Mouse (Mus musculus): ENCODE measurements around the gene Atp2b4.

Atp2b4 gene

DNA sequence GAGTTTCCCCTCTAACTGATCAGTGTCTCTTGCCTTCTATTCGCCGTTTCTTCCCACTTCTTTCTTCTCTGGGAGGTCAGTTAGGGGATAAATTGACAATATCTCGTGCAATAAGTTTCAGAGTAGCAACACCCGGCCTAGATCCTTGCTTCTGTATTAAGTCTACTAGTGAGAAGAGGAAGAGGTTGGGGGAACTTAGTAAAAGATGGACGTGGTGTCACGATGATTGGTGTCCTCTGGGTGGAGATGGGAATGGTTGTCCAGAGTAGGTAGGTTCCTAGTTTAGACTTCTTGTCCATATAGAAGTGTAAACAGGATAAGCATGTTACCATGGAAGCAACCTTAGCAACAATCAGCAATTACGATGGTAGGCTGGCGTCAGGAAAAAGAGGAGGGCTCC, 47.5 kb downstream of the Atp2b4 start:
- in situ Hi-C loops (cut with MboI; ENCODE audit: unreplicated experiment in 2 of 2): no loop called here

DNA sequence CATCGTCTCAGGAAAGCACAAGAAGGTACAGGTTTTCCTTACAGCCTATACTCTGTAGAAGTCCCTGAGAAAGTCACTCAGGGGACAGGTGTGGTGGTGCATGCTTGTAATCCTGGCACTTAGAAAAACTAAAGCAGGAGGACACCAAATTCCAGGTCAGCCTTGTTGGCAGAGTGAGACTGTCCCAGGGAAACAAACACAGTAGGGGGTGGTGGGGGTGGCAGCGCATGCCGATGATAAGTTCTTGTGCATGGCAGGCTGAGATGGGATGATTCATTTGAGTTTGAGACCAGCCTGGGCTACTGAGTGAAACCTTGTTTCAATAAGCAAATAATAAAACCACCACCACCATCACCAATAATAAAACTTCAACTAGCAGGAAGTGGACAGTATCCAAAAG, 49.2 kb downstream of the Atp2b4 start:
- in situ Hi-C loops (cut with MboI; ENCODE audit: unreplicated experiment in 2 of 2): no loop called here

DNA sequence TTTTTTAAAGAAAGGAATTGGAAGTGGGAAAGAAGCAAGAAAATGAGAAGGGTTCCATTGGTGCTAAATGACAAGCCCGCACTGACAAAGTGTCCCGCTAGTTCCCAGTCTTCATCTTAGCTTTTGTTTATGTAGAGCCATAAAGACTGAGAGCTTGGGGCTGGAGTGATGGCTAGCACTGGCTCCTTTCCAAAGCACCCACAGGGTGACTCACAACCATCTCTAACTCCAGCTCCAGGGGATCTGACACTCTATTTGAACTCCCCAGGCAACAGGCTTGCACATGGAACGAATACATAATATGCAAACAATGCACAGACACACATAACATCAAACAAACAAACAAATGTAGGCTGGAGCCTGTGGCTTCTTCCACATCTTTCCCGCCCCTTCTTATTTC, 50.9 kb downstream of the Atp2b4 start:
- in situ Hi-C loops (cut with MboI; ENCODE audit: unreplicated experiment in 2 of 2): loop anchor here in 1 of 2 experiments (25.0 kb wide), 1 partner anchor 1013 kb away; the partner anchor contains the start of gene Nfasc

DNA sequence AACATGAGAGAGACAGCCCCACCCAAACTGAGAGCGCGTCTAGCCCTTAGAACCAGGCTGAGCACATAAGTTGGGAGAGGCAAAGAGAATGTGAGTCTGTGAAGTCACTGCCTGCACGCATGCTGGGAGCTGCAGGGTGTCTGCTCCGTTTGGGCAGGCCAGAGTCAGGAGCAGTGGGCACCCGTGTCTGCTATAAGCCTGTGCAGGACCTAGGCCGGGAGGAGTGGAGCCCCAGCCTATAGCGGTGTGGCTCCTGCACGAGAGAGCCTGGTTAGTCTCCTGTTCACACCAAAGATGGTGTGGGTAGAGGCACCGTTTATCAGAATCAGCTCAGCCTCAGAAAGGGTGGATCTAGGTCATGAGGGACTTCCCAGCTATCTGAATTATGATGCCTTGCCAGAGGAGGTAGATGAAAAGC, 55.8 kb downstream of the Atp2b4 start:
- in situ Hi-C loops (cut with MboI; ENCODE audit: unreplicated experiment in 2 of 2): loop anchor here in 1 of 2 experiments (25.0 kb wide), 1 partner anchor 1008 kb away; the partner anchor contains the start of gene Nfasc

DNA sequence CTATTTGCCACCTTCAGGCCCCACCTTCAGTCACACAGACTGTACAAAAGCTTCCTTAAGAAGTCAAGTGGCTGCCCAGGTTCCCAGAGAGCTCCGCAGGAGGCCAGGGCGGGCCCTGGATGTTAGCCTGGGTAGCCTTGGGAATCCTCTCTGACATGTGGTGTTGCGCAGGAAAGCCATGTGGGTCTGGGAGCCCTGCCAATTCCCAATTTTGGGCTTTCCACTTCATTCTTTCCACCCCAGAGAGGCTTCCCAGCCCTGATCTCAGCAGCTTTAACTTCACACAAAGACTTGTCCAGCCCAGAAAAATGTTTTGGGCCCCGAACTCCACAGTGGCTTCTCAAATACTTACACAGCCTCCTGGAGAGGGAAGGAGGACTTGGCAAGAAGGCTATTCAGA, 56.2 kb downstream of the Atp2b4 start:
- in situ Hi-C loops (cut with MboI; ENCODE audit: unreplicated experiment in 2 of 2): loop anchor here in 1 of 2 experiments (25.0 kb wide), 1 partner anchor 1007 kb away; the partner anchor contains the start of gene Nfasc

DNA sequence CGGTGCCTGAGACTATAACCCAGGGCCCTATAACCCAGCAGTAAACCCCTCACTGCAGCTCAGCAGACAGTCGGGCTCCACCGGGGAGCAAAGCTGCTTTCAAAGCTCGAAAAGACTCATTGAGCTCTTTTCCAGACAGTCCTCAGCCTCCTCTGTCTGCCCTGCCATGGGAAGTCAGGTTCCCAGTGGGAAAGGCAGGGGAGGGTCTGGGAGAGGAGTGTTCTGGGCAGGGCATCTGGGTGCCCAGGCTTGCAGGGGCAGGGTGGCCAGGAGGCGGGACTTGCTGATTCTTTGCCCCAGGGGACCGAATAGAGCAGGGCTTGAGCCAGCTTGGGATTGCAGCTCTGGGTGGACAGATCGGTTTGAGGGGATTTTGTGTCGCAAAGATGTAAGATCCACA, 58.3 kb downstream of the Atp2b4 start:
- in situ Hi-C loops (cut with MboI; ENCODE audit: unreplicated experiment in 2 of 2): loop anchor here in 1 of 2 experiments (25.0 kb wide), 1 partner anchor 1005 kb away; the partner anchor contains the start of gene Nfasc

DNA sequence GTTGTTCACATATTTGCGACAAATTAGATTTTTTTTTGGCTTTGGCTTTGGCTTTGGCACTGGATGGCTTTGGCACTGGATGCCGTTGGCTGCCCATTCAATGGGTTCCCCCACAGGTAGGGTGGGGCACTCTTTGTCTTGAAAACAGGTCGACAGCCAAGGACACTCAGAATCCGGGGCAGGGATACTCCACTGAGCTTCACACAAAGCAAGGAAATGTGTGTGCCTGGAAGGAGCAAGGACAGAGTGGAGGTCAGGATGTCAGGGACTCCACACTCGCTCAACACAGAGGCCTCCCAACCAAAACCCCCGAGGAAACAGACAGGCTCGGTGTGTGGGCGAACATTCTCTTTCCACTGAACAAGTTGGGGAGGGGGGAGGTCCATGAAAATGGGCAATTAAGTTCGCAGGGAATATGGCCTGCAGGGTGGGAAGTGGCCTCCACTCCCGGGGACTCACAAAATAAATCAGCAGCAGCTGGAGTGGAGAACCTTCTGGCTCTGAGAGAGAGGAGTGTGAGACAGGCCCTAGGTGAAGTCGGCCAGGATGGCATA, 58.9 kb downstream of the Atp2b4 start:
- in situ Hi-C loops (cut with MboI; ENCODE audit: unreplicated experiment in 2 of 2): loop anchor here in 1 of 2 experiments (25.0 kb wide), 1 partner anchor 1005 kb away; the partner anchor contains the start of gene Nfasc

DNA sequence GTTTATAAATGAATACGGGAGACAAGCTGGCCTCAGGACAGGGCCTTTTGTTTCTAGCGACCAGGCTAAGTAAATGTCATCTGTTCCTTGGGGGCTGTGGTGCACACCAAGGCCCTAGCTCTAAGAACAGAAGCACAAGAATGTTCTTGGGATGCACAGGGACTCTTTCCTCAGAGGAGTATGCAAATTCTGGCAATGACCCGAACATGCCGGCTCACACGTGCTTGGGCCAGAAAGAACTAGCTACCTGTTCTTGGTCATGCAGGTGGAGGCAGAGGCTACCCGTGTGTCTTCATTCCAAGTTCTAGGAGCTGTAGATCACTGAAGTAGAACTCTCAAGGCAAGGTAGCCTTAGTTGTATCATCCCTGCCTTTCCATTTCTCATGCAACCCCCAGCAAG, 59.7 kb downstream of the Atp2b4 start:
- in situ Hi-C loops (cut with MboI; ENCODE audit: unreplicated experiment in 2 of 2): loop anchor here in 1 of 2 experiments (25.0 kb wide), 1 partner anchor 1004 kb away; the partner anchor contains the start of gene Nfasc

DNA sequence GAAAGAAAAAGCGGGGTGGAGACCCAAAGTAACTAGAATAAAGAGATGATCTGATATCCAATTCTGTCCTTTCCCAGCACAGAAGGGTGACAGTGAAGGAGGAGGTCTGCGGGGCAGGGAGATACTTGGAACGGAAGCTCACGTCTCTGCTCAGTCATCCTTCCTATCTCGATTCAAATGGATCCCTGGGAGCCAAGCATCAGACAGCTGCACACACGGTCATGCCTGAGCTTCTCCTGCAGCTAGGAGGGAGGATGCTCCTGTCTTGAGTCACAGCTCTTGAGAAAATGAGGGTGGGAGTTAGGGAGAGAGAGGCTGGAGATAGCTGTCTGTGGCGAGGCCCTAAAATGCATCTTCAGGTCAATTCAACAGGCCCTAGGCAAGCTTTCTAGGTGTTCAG, 64.2 kb downstream of the Atp2b4 start:
- in situ Hi-C loops (cut with MboI; ENCODE audit: unreplicated experiment in 2 of 2): loop anchor here (5.0 to 25.0 kb wide), 4 partner anchors 156 to 999 kb away; partner anchors contain the start of genes Chit1 (in 1 of the 2) and Nfasc (in 1 of the 2)

DNA sequence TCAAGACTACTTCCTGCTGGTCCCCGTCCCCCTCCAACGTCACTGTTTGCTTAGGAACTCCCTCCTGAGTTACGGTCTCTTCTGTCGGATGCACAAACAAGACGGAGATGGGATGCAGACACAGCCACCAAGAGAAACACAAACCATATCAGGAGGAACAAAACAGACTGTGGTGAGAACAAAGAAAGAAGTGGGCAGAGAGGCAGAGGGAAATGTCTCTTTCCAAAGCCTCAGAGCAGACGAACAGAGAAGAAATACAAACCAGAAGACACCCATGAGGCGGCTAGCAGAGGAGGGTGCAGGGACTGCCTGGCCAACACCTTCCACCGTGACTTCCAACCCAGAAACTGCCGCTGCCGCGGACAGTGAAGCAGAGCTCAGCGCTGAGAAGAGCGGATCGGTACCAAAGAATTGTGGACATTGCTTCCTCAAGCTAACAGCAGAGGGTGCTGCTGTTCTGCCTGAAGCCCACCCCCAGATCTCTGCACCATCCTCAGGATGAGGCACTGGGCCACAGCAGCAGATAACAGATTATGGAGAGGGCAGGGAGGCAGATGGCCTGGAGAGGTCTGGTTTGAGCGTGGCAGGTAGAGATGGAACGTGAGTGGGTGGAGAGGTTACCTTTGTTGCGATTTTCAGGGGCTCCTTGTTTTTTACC, 64.7 kb downstream of the Atp2b4 start:
- in situ Hi-C loops (cut with MboI; ENCODE audit: unreplicated experiment in 2 of 2): loop anchor here (5.0 to 25.0 kb wide), 4 partner anchors 156 to 999 kb away; partner anchors contain the start of genes Chit1 (in 1 of the 2) and Nfasc (in 1 of the 2)

DNA sequence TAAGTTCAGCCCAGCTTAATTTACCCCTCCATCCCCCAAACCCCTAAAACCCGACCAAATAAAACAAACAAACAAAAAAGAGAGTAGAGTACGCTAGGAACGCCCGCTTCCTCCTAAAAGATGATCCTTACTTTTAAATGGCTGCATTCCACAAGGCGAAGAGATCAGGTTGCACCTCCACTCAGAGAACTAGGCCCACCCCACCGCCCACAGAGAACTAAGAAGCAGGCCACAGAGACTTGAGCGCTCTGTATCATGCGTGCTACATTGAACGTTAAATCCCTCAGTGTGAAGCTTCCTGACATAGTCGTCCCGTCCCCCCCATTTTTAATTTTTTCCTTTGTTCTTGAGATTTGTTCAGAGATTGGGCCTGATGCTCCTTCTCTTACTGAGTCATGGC, 68.0 kb downstream of the Atp2b4 start:
- in situ Hi-C loops (cut with MboI; ENCODE audit: unreplicated experiment in 2 of 2): loop anchor here in 1 of 2 experiments (10.0 to 25.0 kb wide), 3 partner anchors 312 to 996 kb away; partner anchors contain the start of genes Chit1 and Nfasc

DNA sequence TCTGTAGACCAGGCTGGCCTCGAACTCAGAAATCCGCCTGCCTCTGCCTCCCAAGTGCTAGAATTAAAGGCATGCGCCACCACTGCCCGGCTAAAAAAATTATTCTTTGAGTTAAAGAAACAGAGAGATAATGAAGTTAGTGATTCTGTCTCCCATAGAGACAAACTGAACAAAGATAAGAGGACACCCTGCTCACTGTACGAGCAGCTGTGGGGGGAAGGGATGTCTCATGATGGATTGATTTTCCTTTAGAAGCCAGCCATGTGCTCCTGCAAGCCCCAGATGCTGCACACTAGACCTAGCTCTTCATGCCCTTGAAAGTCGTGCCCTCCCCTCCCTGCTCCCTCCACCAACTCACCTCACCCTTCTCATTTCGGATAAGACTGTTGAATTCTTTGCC, 72.5 kb downstream of the Atp2b4 start:
- in situ Hi-C loops (cut with MboI; ENCODE audit: unreplicated experiment in 2 of 2): loop anchor here in 1 of 2 experiments (25.0 kb wide), 1 partner anchor 991 kb away; the partner anchor contains the start of gene Nfasc

DNA sequence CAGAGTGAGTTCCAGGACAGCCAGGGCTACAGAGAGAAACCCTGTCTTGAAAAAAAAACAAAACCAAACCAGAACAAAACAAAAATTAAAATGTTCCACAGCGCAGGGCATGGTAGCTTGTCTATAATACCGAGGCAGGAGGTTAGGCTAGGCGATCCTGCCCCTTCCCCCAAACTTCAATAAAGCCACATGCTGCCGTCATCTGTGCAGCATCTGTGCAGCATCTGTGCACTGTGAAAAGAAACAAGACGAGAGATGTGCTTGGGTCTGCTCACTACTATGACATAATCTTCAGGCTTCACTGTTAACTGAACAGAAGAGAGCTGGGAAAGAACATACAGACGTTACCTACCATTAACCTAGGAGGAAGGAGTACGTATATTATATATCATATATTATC, 80.5 kb downstream of the Atp2b4 start:
- in situ Hi-C loops (cut with MboI; ENCODE audit: unreplicated experiment in 2 of 2): no loop called here

DNA sequence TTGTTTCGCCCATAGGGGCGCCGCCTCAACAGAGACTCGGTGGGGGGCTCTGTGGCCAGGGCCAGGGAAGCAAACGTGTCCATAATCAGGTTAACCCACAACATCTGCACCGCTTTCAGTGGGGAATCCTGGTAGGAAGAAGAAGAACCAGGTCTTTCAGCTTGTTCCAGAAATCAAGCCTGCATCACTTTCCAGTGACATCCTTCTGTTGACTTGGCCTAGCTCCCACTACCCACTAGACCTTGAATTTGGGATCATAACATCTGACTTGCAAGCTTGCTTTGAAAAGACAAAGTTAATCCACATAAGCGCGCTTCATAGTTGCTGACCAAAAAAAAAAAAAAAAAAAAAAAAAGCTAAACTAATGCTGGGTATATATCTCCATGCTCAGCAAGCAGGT, 82.1 kb downstream of the Atp2b4 start:
- in situ Hi-C loops (cut with MboI; ENCODE audit: unreplicated experiment in 2 of 2): loop anchor here (5.0 to 10.0 kb wide), 9 partner anchors 86 to 554 kb away; partner anchors contain the start of gene Plekha6 (in 1 of the 2)

DNA sequence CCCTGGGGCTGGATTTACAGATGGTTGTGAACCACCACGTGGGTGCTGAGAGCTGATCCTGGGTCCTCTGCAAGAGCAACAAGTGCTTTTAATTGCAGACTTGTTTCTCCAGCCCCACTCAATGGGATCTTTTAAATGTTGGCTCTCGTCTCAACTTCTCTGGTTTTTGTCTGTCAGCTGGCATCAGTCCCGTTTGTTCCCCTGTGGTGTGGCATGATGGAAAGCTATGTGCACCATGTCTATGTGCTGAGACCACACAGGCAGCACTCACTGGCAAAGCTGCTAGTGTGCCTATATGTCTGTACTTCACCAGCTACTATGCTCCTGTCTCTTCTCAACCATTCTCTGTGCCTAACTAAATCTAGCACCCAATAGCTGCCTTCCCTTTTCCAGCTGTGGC, 82.5 kb downstream of the Atp2b4 start:
- in situ Hi-C loops (cut with MboI; ENCODE audit: unreplicated experiment in 2 of 2): loop anchor here (5.0 to 10.0 kb wide), 9 partner anchors 86 to 553 kb away; partner anchors contain the start of gene Plekha6 (in 1 of the 2)

DNA sequence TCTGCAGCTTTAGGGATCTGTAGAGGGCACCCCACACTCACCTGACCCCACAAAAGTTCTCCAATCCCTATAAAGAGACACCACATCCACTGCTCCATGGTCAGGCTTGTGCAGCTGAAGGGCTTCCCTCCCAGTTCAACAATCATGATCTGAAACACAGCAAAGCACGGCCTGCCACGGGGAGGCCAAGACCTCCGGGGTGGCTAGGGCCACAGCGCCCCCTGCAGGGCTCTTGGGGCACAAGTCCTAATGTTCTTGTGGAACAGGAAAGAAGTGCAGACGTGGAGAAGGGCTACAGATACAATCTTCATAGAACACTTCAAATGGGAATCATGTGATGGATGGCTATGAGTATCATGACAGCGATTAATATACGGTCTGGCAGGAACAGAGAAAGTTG, 84.4 kb downstream of the Atp2b4 start:
- in situ Hi-C loops (cut with MboI; ENCODE audit: unreplicated experiment in 2 of 2): loop anchor here (5.0 to 10.0 kb wide), 9 partner anchors 84 to 552 kb away; partner anchors contain the start of gene Plekha6 (in 1 of the 2)

DNA sequence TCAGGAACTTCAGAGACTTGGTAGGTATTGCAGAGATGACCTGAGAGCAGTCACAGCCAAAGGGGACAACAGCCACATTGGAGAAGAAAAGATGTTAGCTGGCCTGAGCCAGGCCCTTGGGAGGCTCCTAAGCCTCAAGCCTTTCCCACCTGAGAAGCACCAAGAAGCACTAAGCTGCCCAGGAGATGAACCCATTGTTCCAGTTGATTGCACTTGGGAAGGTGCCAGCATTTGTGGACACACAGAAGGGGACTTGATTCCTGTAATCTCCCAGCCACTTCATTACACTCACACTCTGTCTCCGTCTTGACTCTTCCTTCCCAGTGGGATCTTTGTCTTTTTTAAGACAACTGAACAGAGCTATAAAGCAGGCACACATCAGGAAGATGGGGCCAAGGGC, 85.7 kb downstream of the Atp2b4 start:
- in situ Hi-C loops (cut with MboI; ENCODE audit: unreplicated experiment in 2 of 2): loop anchor here (5.0 to 10.0 kb wide), 9 partner anchors 83 to 550 kb away; partner anchors contain the start of gene Plekha6 (in 1 of the 2)

DNA sequence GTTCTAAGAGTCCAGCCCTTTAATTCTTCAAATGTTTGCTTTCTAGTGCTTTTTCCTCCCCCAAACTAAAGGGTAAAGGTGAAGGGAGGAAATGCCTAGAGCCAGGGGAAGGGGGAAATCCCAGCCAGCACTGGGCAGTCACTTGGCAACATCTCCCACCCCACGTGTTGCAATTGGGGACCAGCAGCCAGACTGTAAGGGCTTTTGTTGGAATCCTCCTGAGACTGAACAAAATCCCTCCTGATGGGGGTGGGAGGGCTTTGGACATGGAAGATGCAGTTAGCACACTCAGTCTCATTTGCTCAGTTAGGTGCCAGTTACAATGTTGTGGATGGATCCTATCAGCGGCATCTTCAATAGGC, 87.9 kb downstream of the Atp2b4 start:
- in situ Hi-C loops (cut with MboI; ENCODE audit: unreplicated experiment in 2 of 2): loop anchor here (10.0 kb wide), 5 partner anchors 332 to 548 kb away; partner anchors contain the start of gene Plekha6 (in 1 of the 2)

DNA sequence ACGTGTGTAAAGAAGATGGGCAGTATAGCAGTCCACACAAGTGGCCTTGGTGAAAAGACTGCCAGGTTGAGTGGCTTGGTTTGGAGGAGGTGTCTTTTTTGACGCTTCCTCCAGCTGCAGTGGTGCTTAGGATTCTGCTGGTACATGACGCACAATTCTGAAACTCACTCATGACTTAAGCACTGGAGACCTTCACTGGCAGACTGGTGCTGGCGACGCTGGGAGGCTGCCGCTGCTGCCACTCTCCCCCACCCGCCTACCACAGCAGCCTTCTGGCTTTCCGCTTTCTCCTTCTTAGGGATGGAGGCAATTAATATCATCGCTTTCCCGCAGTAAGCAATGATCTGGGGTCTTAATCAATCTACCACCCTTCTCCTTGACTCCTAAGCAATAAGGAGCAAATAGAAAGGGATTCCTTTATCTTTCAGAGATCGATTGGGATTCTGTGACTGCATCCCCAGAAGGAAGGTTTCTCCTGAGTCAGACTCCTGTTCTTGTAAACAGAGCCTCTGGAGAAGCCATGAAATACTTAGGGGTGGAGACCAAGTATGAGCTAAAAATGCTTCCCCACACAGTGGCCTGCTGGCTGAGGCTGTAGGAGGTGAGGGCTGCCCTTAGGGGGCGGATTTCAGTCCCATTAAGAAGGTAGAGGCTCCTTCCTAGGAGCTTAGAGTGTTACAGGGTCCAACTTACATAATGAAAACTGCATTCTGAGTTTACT, 88.4 kb downstream of the Atp2b4 start:
- in situ Hi-C loops (cut with MboI; ENCODE audit: unreplicated experiment in 2 of 2): loop anchor here (10.0 kb wide), 5 partner anchors 332 to 548 kb away; partner anchors contain the start of gene Plekha6 (in 1 of the 2)

DNA sequence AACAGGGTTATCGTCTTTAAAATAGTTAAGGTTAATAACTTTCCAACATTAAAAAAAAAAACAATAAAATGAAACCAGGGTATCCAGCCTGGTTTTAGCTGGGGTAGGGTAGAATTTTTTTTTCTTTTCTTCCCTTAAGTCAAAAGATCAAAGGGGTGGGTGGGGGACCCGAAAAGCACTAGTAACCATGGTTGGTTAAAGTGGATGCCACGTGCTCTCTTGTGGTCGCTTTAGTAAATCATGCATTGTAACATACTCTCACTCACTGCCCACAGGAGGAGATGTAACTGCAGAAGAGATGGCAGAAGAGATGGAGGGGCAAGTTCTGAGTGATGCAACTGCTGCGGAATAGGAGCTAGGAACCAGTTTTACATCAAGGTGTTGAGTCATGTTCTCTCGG, 89.5 kb downstream of the Atp2b4 start:
- in situ Hi-C loops (cut with MboI; ENCODE audit: unreplicated experiment in 2 of 2): loop anchor here (10.0 kb wide), 5 partner anchors 333 to 547 kb away; partner anchors contain the start of gene Plekha6 (in 1 of the 2)

Measured in v-Abl transformed pro-B cells (cell line).